Mouse (Mus musculus) kidney, postnatal 4 days (tissue): ENCODE data around the gene Serpina3i.

Experiments
- DNase-seq, 2 experiments: peaks; one replicate each; pipeline ENCODE4 v3.0.0; 2021; ENCODE audit warnings: mixed read lengths in 2 of 2

The Serpina3i gene

GRCm38 (mm10) chr12:104298049-104298448 is 35.1 kb downstream of the Serpina3i start:
- DNase-seq, result no peak

GRCm38 (mm10) chr12:104305991-104306390 is 43.1 kb downstream of the Serpina3i start:
- no peak for DNase-seq

- DNase-seq, result no peak
Observed at GRCm38 (mm10) chr12:104314253-104314652, 51.3 kb downstream of the Serpina3i start, which contains the start of gene Serpina3j. Gene Serpina3j (plus strand): TSS chr12:104314553.
